Mouse (Mus musculus) urinary bladder, adult 18-20 months (tissue): ENCODE measurements around the gene Gm3095.
"Not testable (repeated sequence)": the region's sequence is repeated elsewhere in the genome, so short reads cannot be mapped to it uniquely, and the experiment has no call there.

Experiments
- DNase-seq, 2 experiments: peaks; one replicate each; pipeline ENCODE4 v3.0.0; 2022; ENCODE audit warnings: low spot score in 2 of 2, mixed read lengths in 2 of 2

Gene Gm3095

DNA sequence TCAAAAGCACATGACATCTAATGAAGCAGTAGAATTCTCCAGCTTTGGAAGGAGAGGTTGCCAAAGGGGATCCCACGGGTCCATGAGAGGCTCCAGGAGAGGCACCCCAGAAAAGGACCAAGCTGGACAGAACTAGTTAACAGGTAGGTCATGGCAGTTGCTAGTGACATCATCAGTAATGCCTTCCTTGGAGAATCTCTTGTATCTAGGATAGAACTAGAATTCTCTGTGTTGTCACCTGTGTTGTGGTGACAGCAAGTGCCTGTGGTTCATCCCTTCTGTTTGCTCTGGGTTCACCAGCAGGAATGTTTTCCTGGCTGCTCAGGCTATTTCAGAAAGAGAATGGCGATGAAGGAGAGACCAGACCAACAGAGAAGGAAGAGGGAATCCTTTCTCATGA, at the start of gene Gm3095:
Gene Gm3095, plus strand, starts transcription at position 301 of the 400 bp plus-strand sequence.
- not testable (repeated sequence) for DNase-seq

DNA sequence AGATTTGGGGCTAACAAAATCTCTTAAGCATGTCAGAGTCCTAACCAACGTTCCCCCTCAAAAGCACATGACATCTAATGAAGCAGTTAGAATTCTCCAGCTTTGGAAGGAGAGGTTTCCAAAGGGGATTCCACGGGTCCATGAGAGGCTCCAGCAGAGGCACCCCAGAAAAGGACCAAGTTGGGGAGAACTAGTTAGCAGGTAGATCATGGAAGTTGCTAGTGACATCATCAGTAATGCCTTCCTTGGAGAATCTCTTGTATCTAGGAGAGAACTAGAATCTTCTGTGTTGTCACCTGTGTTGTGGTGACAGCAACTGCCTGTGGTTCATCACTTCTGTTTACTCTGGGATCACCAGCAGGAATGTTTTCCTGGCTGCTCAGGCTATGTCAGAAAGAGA, 31.9 kb upstream of the Gm3095 start, which contains the start of gene Gm3029:
Gene Gm3029, plus strand, starts transcription at position 301 of the 400 bp plus-strand sequence.
- DNase-seq = not testable (repeated sequence)

DNA sequence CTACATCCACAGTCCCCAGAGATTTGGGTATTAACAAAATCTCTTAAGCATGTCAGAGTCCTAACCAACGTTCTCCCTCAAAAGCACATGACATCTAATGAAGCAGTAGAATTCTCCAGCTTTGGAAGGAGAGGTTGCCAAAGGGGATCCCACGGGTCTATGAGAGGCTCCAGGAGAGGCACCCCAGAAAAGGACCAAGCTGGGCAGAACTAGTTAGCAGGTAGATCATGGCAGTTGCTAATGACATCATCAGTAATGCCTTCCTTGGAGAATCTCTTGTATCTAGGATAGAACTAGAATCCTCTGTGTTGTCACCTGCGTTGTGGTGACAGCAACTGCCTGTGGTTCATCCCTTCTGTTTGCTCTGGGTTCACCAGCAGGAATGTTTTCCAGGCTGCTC, 34.7 kb downstream of the Gm3095 start, which contains the start of gene Gm3099:
Gene Gm3099, plus strand, starts transcription at position 301 of the 400 bp plus-strand sequence.
- not testable (repeated sequence) for DNase-seq
